Mouse (Mus musculus) R1 (cell line): ENCODE data around the gene Cbx1.
A peak's percentile ranks its signal among the peaks of the same experiment; 100 is the strongest.

Experiments used
- DNase-seq: peaks from one replicate; pipeline ENCODE4 v3.0.0-alpha.2; 2018; ENCODE audit warnings: low read depth, low spot score

Gene Cbx1

DNA sequence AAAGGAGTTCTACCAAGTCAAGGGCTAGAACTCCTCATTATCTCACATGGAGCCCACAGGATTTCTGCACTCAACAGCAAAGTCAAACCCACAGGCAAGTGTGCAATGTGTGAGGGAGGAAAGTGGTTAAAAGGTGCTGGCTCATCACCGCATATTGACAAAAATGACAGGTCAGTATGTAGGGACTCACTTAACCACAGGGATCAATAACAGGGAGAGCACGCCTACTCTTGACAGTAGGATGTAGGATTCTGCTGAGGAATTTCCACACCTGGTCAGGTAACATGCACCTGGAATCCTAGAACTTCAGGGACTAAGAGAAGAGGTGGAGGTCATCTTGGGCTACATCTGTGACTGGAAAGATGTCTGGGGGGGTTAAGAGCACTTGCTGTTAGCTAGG, 27.0 kb downstream of the Cbx1 start:
- no peak for DNase-seq

GRCm38 (mm10) chr11:96816494-96816893, 27.6 kb downstream of the Cbx1 start:
- no peak for DNase-seq

DNA sequence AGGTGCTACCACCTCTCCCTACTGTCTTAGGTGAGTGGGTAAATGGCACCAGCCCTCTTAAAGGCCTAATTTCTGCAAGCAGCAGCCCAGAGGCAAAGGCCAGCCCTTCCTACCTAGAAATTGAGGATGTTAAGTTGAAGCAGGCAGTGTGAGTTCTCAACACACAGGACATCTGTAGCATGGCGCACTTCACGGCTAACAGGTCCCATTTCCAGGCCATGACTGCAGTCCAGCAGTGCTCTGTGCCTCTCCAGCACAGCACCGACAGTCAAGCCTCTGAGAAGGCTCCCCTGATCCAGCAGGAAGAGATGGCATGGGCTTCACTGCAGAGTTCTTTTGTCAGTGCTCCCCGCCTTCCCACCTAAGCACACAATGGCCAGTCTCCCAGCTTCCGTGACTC, 28.1 kb downstream of the Cbx1 start:
- no peak for DNase-seq

DNA sequence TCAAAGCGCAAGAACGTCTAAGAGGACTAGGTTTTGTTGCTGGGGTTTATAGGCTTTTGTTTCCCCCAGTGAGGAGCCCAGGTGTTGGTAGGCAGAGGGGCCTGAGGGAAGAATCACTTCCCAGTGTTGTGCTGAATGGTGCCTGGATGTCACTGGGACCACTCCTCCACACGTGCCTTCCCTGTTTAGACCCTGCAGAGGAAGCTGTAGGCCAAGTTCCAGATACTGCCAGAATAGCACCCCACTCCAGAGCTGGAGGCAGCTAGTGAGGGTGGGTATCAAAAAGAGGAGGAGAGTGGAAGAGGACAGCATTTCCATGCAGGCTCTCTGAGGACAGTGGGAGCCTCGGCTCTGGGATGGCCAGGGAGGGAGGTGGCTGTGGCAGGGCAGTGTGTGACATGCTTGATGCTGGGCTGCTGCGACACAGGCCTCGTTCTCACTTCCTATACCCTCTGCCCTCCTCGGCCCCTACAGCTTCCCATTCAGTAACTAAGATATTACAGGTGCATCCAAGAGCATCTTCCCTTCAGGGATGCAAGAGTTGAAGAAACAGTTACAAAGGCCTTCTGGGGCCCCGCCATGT, 29.3 kb downstream of the Cbx1 start:
- no peak for DNase-seq

DNA sequence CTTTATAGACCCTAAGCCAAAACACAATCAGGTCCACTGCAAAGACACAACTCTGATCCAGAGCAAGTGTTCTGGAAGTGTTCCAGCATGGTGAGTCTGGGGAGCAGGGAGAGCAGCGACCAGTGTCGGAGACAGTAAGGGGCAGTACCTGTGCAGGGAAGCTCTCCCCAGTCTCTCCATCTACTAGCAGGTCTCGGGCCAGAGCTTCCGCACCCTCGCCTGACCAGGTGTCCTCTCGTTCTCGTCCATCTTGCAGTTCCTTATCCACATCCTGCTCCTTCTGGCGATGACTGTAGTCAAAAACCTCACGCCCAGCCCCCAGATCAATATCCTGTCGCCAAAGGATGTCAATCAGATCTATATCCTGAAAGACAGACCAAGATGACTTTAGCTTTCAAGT, 33.0 kb downstream of the Cbx1 start:
- no peak for DNase-seq

GRCm38 (mm10) chr11:96822675-96823470, 33.9 kb downstream of the Cbx1 start:
- DNase-seq, result peak; percentile 90

DNA sequence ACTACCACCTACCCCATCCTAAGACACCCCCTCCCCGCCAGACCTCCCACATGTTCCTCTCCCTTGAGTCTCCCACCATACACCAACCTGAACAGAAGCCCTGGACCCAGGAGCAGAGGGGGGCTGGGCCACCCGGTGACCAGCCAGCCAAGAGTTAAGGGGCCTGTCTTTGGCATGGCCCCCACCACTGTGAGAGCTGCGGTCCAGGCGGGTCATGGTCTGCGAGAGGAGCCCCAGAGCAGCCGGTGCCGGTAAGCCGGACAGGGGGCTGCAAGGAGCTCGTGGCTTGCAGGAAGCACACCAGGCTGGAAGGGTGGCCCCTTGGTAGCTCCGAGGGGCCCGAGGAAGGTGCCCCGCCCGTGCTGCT, 34.5 kb downstream of the Cbx1 start:
- DNase-seq, result no peak

DNA sequence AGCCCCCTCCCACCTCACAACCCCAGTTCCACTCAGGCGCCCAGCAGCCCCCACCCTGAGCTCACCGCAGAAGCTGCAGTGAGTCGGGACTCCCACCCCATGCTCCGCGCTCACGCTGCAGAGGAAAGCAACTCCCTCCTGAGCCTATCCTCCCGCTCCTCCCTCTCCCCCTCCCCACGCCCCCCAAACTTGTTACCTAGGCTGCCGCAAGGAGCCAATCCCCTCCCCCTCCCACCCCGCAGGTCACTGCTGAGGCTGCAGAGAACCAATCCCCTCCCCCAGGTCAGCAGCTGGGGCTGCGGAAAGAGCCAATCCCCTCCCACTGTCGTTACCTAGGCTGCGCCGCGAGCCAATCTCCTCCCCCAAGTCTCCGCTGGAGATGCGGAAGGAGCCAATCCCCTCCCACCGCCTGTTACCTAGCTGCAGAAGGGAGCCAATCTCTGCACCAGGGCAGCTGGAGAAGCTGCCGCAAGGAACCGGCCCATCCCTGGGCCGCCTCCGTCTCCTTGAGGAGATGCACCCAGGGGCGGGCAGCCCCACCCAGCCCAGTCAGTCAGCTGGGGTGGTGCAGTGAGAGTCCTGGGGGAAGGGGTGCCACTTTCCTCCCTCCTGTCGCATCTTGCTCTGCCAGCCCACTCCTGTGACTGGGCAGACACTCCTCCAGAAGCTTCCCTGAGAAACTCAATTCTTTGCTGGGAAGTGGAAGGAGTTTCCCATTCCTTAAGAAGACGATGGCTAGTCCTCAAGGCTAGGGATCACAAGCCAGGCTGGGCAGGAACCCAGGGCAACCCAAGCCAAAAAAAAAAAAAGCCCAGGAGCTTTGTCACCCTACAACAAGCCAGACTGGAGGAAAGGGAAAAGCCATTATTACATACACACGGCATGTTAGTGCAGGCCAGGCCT, 35.2 kb downstream of the Cbx1 start:
- DNase-seq, result peak; percentile 99

DNA sequence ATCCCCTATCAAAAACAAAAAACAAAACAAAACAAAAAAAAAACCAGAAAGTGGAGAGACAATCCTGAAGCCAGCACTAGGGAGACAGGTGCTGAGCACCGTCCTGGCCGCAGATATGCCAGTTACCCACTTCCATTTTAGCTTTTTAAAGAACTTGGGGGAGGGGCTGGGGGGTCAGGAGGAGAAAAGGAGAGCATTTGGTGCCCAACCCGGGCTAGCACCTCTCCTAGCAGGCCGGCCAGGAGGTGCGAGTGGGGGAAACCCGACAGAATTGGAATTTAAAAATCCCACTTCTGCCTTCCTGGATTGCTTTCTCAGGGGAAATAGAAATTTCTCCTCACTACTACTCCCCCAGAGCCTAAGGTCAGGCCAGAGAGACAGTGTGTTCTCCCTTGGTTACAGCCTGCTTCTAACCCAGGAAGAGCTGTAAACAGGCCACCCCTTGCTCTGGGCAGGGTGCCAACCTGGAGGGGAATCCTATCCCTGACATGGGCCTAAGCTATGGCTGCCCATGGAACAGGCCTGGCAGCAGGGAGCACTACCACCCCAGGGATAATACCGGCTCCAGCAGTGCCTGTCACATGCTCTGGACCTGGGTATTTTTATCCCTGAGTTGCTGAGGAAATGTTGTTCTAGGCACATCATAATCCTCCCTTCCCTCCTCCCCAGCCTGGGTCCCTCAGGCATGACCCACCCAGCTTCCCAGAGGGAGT, 36.0 kb downstream of the Cbx1 start:
- no peak for DNase-seq

DNA sequence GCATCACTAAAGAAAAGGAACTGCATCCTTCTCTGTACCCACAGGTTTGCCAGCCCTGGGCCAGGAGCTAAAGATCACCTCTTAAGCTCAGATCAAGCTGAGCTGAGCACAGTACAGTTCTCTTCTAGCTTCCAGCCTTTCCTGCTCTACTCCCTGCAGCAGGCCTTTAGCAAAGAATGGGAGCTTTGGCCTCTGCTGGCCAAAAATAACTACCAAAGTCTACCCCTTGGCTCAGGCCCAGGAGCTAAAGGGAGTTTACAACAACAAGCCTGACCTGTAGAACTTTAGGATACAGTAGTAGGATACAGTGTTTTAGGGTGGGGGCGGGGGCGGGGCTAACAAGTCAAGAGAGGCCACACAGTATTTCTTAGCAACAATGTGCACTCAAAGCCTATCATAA, 37.6 kb downstream of the Cbx1 start:
- no peak for DNase-seq

DNA sequence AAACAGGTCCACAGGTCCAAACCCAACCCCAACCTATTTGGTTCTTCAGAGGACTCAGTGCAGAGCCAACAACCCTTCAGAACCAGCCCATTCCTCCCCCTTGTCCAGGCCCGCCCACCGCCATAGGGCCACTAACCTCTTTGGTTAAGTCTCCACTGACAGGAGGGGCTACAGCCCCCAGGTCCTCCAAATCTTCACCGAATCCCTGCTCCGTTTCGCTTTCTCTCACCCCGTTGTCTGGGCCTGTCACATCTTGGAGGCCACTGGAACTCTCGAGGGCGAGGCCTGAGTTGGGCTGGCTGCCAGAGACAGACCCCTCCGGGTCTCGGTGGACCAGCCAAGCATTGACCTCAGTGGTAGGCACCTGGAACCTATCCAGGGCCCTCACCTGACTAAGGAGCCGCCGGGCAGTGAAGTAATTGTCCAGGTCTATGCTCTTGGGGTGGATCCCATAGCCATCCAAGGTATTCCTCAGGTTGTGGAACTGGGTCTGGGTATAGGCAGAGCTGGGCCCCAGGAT, 38.2 kb downstream of the Cbx1 start:
- DNase-seq, result no peak

DNA sequence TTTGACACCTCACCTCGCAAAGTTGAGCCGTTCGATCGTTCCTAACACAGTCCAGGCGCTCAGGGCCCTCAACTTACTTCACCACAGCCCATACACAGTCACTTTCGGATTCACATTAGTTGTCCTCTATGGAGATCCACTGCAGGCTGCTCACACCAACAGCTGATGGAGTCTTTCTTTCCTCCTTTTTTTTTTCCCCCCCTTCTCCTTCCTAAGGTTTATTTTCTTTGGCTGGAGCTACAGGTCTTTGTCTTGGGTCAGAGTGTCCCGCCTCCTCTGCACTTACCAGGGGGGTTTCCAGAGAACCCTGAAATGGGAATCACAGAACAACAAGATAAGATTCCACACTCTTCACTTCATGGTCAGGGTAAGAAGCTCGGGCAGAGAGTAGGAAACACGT, 39.0 kb downstream of the Cbx1 start:
- DNase-seq, result no peak

- no peak for DNase-seq
Measured at GRCm38 (mm10) chr11:96828881-96829280, 40.0 kb downstream of the Cbx1 start.

DNA sequence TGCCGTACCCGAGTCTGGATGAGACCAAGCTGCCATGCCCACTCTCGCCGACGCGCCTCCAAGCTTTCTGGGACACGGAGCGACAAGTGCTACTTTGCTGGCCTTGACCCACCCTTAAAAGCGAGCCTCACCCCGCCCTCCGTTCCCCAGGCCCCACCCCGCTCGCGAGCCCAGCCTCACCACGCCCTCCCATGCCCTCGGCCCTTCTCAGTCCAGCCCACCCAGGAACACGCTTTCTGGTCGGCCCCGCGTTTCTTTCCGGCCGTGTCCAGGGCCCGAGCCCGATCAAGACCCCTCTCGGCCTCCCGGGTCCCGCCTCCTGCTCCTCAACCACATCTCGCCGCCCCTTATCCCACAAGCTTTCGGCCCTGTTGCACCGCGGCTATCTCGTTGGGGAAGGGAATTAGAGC, 40.5 kb downstream of the Cbx1 start:
- DNase-seq, result peak; percentile 93

DNA sequence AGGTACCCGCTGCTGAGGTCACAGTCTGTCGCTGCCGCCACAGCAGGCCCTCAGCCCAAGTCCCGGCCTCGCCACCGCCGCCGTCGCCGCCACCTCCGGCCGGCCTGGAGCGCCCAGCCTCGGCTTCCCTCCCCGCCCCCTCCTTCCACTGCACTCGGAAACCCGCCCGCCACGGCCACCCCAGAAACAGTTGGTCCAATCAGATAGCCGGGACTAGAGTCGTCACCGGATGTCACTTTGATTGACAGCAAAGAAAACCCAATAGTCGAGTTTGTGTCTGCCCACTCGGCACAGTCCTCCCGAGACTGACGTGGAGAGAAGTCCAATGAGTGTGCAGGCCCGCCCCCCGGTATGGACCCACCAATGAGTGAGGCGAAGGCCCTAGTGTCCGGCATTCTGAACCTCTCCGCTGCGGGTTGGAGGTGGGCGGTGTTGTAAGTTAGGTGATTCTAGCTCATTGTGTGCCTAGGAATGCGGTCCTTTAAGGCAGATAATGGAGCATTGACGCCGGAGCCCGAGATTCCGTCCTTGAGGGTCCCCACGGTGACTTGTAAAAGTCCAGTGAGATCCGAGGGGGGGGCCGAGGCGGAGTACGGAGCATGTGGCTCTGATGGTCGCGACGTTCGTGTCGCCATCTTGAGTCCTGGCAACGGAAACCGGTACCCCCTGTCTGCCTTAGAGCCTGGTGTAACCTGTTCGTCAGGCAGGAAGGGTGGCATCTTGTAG, 41.0 kb downstream of the Cbx1 start, which contains the start of gene Nfe2l1:
Gene Nfe2l1 (minus strand): TSS at position 156 of the 726 bp plus-strand sequence.
- peak; percentile 100 for DNase-seq

DNA sequence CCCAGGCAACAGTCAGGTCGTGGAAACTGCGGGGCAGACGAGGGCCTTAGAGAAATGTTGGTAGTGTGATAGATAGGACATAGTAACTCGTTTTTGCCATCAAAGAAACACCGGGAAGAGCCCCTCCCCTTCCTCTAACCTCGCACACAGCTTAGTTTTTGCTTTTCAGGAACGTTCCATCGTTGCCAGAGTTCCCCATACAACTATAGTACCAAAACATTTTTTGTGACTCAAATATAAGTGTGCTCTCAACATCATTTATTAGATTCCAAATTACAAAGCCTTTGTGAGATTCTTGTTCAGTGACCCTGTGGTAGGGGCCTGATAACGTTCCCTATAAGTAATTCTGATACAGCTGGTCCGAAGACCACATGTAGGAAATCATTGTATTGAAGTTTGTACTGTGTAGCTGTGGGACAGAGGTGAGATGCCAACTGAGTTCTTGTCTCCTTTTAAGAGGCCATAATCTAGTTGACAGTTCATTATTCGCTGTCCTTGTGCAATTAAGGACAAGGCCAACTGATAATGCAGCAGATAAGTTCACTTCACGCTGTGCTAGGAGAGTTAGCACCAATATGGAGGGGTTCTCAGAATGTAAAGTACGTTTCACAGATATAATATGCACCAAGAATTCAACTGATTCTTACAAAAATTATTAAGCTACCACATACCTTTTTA, 41.8 kb downstream of the Cbx1 start:
- DNase-seq, result no peak

DNA sequence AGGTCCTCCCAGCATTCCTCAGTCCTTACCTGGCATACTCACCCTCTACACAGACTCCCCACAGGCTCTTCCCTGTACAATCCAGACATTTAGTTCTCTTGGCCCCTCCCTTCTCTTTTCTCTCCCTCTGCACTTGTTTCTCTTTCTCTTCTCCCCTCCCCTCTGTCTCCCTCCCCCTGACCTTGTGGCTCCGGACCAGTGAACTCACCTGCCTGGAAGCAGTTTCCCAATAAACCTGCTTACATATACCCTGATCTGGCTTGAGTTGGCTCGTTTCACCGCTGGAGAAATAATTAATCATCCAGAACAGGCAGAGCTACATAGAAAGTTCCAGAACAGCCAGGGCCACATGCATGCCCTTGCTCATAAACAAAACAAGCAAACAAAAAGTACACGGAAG, 42.6 kb downstream of the Cbx1 start:
- peak; percentile 61 for DNase-seq

DNA sequence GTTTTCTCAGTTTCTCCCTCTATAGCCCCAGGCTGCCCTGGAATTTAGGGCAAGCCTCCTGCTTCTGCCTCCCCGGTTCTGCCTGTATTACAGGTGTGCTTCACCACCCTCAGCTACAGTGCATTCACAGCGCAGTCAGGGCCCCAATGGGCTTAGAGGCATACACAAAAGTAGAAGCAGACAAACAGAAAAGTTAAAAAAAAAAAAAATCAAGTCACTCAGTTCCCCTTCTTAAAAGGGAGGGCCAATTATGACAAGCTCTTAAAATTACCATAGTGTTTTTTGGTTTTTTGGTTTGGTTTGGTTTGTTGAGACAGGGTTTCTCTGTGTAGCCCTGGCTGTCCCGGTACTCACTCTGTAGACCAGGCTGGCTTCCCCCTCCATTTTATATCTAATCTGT, 43.6 kb downstream of the Cbx1 start:
- DNase-seq, result no peak

- DNase-seq, result no peak
Measured at GRCm38 (mm10) chr11:96832973-96833372, 44.0 kb downstream of the Cbx1 start.

- DNase-seq, result no peak
Measured at GRCm38 (mm10) chr11:96834127-96834526, 45.2 kb downstream of the Cbx1 start.
